Mouse (Mus musculus) liver, adult 2 months (tissue): ENCODE data around the gene Krtdap.

Source experiments
- CTCF ChIP-seq: fragments of 200-500 bp; IDR thresholded peaks from 2 replicates; pipeline ENCODE4 v1.5.1; 2011; ENCODE audit warnings: low read depth, low read length, control low read depth
- POLR2A ChIP-seq: fragments of 200-500 bp; IDR thresholded peaks from 2 replicates; pipeline ENCODE4 v1.6.1; 2011; ENCODE audit warnings: low read length, control low read depth; ENCODE audit not compliant: insufficient read depth; ENCODE audit errors: extremely low read depth

GRCm38 (mm10) chr7:30776104-30776503, 11.6 kb upstream of the Krtdap start:
- TF ChIP-seq POLR2A (no peak), CTCF (no peak)
